Mouse (Mus musculus) adrenal gland, adult (tissue): Measurements from ENCODE around the gene Ndufv1.

ENCODE experiments used
- DNase-seq, 2 experiments: peaks; one replicate each; pipeline ENCODE4 v3.0.0; 2022 to 2023; ENCODE audit warnings: low spot score in 1 of 2; ENCODE audit not compliant: inconsistent age in 2 of 2

Gene Ndufv1

GRCm38 (mm10) chr19:4003641-4004040, 9.0 kb downstream of the Ndufv1 start:
- no peak for DNase-seq

- DNase-seq = no peak
Measured at GRCm38 (mm10) chr19:4003112-4003511, 9.5 kb downstream of the Ndufv1 start, which contains the start of gene Doc2g. Gene Doc2g (plus strand): TSS chr19:4003313.

GRCm38 (mm10) chr19:4001752-4002151, 10.9 kb downstream of the Ndufv1 start:
- DNase-seq = no peak

- DNase-seq = no peak
Measured at GRCm38 (mm10) chr19:4000949-4001525, 11.6 kb downstream of the Ndufv1 start.

- peak; percentile 98 to 99 for DNase-seq
Measured at GRCm38 (mm10) chr19:4000119-4000900, 12.3 kb downstream of the Ndufv1 start, which contains the start of the genes Nudt8 and Gm49405. Gene Nudt8 (plus strand): TSS chr19:4000580. Gene Gm49405 (plus strand): TSS chr19:4000626.

- no peak for DNase-seq
Measured at GRCm38 (mm10) chr19:3999121-3999730, 13.4 kb downstream of the Ndufv1 start.

GRCm38 (mm10) chr19:3998335-3998734, 14.3 kb downstream of the Ndufv1 start:
- no peak for DNase-seq

- no peak for DNase-seq
Measured at GRCm38 (mm10) chr19:3997231-3997630, 15.4 kb downstream of the Ndufv1 start.

- no peak for DNase-seq
Measured at GRCm38 (mm10) chr19:3996747-3997146, 15.9 kb downstream of the Ndufv1 start.

GRCm38 (mm10) chr19:3996106-3996505, 16.5 kb downstream of the Ndufv1 start:
- no peak for DNase-seq

GRCm38 (mm10) chr19:3995505-3995904, 17.1 kb downstream of the Ndufv1 start:
- no peak for DNase-seq

GRCm38 (mm10) chr19:3994932-3995331, 17.7 kb downstream of the Ndufv1 start:
- no peak for DNase-seq

GRCm38 (mm10) chr19:3992416-3992815, 20.2 kb downstream of the Ndufv1 start, which contains the start of gene Tbx10:
Gene Tbx10 (plus strand): TSS chr19:3992752.
- no peak for DNase-seq

- DNase-seq = no peak
Measured at GRCm38 (mm10) chr19:3991966-3992365, 20.6 kb downstream of the Ndufv1 start.

- DNase-seq = no peak
Measured at GRCm38 (mm10) chr19:3991562-3991961, 21.0 kb downstream of the Ndufv1 start.

GRCm38 (mm10) chr19:3990804-3991203, 21.8 kb downstream of the Ndufv1 start:
- DNase-seq = no peak

GRCm38 (mm10) chr19:3988750-3989149, 23.9 kb downstream of the Ndufv1 start:
- DNase-seq = no peak

GRCm38 (mm10) chr19:3988066-3988465, 24.5 kb downstream of the Ndufv1 start:
- DNase-seq = no peak

GRCm38 (mm10) chr19:3986334-3986733, 26.3 kb downstream of the Ndufv1 start, which contains the start of gene Acy3:
Gene Acy3 (plus strand): TSS chr19:3986570.
- DNase-seq = peak; percentile 90 to 96

- peak; percentile 86 to 88 for DNase-seq
Measured at GRCm38 (mm10) chr19:3985261-3985681, 27.3 kb downstream of the Ndufv1 start.

GRCm38 (mm10) chr19:3983527-3984200, 28.9 kb downstream of the Ndufv1 start:
- DNase-seq = no peak
